8 mouse cellular contexts compared by ENCODE assay signal in genomic region chr3:145652322-145653131, GRCm38 (mm10). TPM values are rescaled to one million over a fixed set of nuclear protein-coding genes. Genes with fewer than 3 reads are reported as not detected.
DNase-seq lines count a peak whose midpoint lies in the region; ATAC-seq and TF ChIP-seq lines count a peak whose summit lies in the region.

No protein-coding gene starts in this region.

- TF ChIP-seq POLR2A in cerebellum, adult 2 months (IDR thresholded peaks at IDR 0.05; ENCODE audit: borderline replicate concordance, insufficient read depth, low read length): no peak

- ATAC-seq in embryonic facial prominence, embryonic 11.5 days (replicated peaks; ENCODE audit: insufficient number of reproducible peaks, low FRiP score, low TSS enrichment, low read depth): peak; percentile 1; the same call in 1 of the 2 replicates
- ATAC-seq in heart, embryonic 14.5 days (ENCODE audit: insufficient number of reproducible peaks, insufficient read depth, low FRiP score, low read depth): no peak
- ATAC-seq in limb, embryonic 11.5 days (ENCODE audit: insufficient number of reproducible peaks, low FRiP score, low TSS enrichment, low read depth): no peak
- no peak for ATAC-seq in midbrain, postnatal 0 days (ENCODE audit: low FRiP score)
- no peak for ATAC-seq in activated CD4-positive, CD25-positive, alpha-beta regulatory T cell, adult 4 months

- H3K9me3 ChIP-seq in embryonic facial prominence, embryonic 11.5 days (replicated peaks; ENCODE audit: control insufficient read depth, low read length): no peaks in the 10 kb centered on the region
- no peaks in the 10 kb centered on the region for H3K9me3 ChIP-seq in heart, embryonic 14.5 days (ENCODE audit: control insufficient read depth, low read length)
- H3K9me3 ChIP-seq in limb, embryonic 11.5 days (ENCODE audit: control insufficient read depth, low read length): no peaks in the 10 kb centered on the region
- no peaks in the 10 kb centered on the region for H3K9me3 ChIP-seq in midbrain, postnatal 0 days (ENCODE audit: low read length)

- DNase-seq in cerebellum, adult 2 months: no peak
- DNase-seq in cerebellum, adult 8-10 months: no peak
- DNase-seq in embryonic facial prominence, embryonic 11.5 days (ENCODE audit: low spot score): peak; percentile 41
- DNase-seq in limb, embryonic 11.5 days (ENCODE audit: low spot score): peak; percentile 52
- no peak for DNase-seq in midbrain, postnatal 0 days (ENCODE audit: low spot score)
- no peak for DNase-seq in layer of hippocampus, postnatal 14 days (ENCODE audit: low spot score in 2 of 2)

- H3K27ac ChIP-seq in cerebellum, adult 2 months (ENCODE audit: insufficient read depth, low read length): no peak overlapping the region
- H3K27ac ChIP-seq in embryonic facial prominence, embryonic 11.5 days (replicated peaks; ENCODE audit: low read depth, low read length): peak overlapping the region; percentile 59
- H3K27ac ChIP-seq in heart, embryonic 14.5 days (replicated peaks in 1 of 2; ENCODE audit: control insufficient read depth in 1 of 2, insufficient read depth in 1 of 2, low read depth in 2 of 2, low read length in 2 of 2): peak overlapping the region; percentile 91 to 96
- H3K27ac ChIP-seq in limb, embryonic 11.5 days (replicated peaks; ENCODE audit: low read depth, low read length): peak overlapping the region; percentile 48; the same call in 1 of the 2 replicates
- no peak overlapping the region for H3K27ac ChIP-seq in midbrain, postnatal 0 days (ENCODE audit: low read depth, low read length)

- no peak for TF ChIP-seq CTCF in cerebellum, adult 2 months (IDR thresholded peaks at IDR 0.05; ENCODE audit: borderline replicate concordance, insufficient read depth, low read depth, low read length)
- no peak for TF ChIP-seq CTCF in midbrain, postnatal 0 days (IDR thresholded peaks at IDR 0.05)

- WGBS in cerebellum, adult 2 months: 26% methylated on average over 20 of the region's 20 CpGs
- 4% methylated on average over 20 of the region's 20 CpGs for WGBS in embryonic facial prominence, embryonic 11.5 days
- WGBS in heart, embryonic 14.5 days: 6% methylated on average over 20 of the region's 20 CpGs
- WGBS in limb, embryonic 11.5 days: 5% methylated on average over 20 of the region's 20 CpGs
- WGBS in midbrain, postnatal 0 days: 15% methylated on average over 20 of the region's 20 CpGs

- peak overlapping the region; percentile 79 for H3K4me2 ChIP-seq in embryonic facial prominence, embryonic 11.5 days (ENCODE audit: low read depth, low read length)
- H3K4me2 ChIP-seq in heart, embryonic 14.5 days (ENCODE audit: low read length): peak overlapping the region; percentile 77
- H3K4me2 ChIP-seq in limb, embryonic 11.5 days (ENCODE audit: low read depth, severe bottlenecking): peak overlapping the region; percentile 80
- peak overlapping the region; percentile 69 for H3K4me2 ChIP-seq in midbrain, postnatal 0 days (ENCODE audit: low read depth, low read length, poor library complexity, severe bottlenecking)

- H3K4me1 ChIP-seq in cerebellum, adult 2 months (ENCODE audit: control insufficient read depth, insufficient read depth, low read length): 0 out of 2 replicates have a peak, but pooled peaks cover 4% of the 10 kb centered on the region
- H3K4me1 ChIP-seq in embryonic facial prominence, embryonic 11.5 days (ENCODE audit: control insufficient read depth, insufficient read depth, low read length): peaks cover 2% of the 10 kb centered on the region
- peaks cover 29 to 53% of the 10 kb centered on the region in 2 experiments for H3K4me1 ChIP-seq in heart, embryonic 14.5 days (ENCODE audit: control insufficient read depth in 2 of 2, insufficient read depth in 2 of 2, low read length in 2 of 2)
- H3K4me1 ChIP-seq in limb, embryonic 11.5 days (ENCODE audit: control insufficient read depth, insufficient read depth, low read length): peaks cover 25% of the 10 kb centered on the region
- H3K4me1 ChIP-seq in midbrain, postnatal 0 days (ENCODE audit: insufficient read depth, low read length): peaks cover 8% of the 10 kb centered on the region; the same call in 1 of the 2 replicates

- peak overlapping the region; percentile 6 for H3K4me3 ChIP-seq in cerebellum, adult 2 months (replicated peaks; ENCODE audit: insufficient read depth, low read depth, low read length)
- H3K4me3 ChIP-seq in embryonic facial prominence, embryonic 11.5 days (ENCODE audit: low read depth, low read length): peak overlapping the region; percentile 43
- H3K4me3 ChIP-seq in heart, embryonic 14.5 days (ENCODE audit: control insufficient read depth in 1 of 2, insufficient read depth in 1 of 2, low read depth in 1 of 2, low read length in 2 of 2): peak overlapping the region; percentile 69 to 78
- H3K4me3 ChIP-seq in limb, embryonic 11.5 days (ENCODE audit: low read depth, low read length): peak overlapping the region; percentile 39
- H3K4me3 ChIP-seq in midbrain, postnatal 0 days (ENCODE audit: low read depth, low read length): peak overlapping the region; percentile 37

- peak overlapping the region; percentile 74 for H3K9ac ChIP-seq in embryonic facial prominence, embryonic 11.5 days (replicated peaks; ENCODE audit: low read length)
- peak overlapping the region; percentile 94 for H3K9ac ChIP-seq in heart, embryonic 14.5 days (ENCODE audit: low read length)
- H3K9ac ChIP-seq in limb, embryonic 11.5 days (ENCODE audit: low read length): peak overlapping the region; percentile 74
- H3K9ac ChIP-seq in midbrain, postnatal 0 days (replicated peaks; ENCODE audit: low read length, poor library complexity, severe bottlenecking): 0 out of 2 replicates have a peak overlapping the region, but pooled peaks have one; percentile 37

- no peaks in the 10 kb centered on the region for H3K36me3 ChIP-seq in embryonic facial prominence, embryonic 11.5 days (replicated peaks; ENCODE audit: control insufficient read depth, insufficient read depth, low read depth, low read length)
- H3K36me3 ChIP-seq in heart, embryonic 14.5 days (ENCODE audit: control insufficient read depth, insufficient read depth, low read length): peaks cover 11% of the 10 kb centered on the region
- H3K36me3 ChIP-seq in limb, embryonic 11.5 days (ENCODE audit: control insufficient read depth, insufficient read depth, low read length): peaks cover 1% of the 10 kb centered on the region; the same call in 1 of the 2 replicates
- H3K36me3 ChIP-seq in midbrain, postnatal 0 days (ENCODE audit: insufficient read depth, low read length): no peaks in the 10 kb centered on the region

- H3K27me3 ChIP-seq in cerebellum, adult 2 months (ENCODE audit: control insufficient read depth, insufficient read depth, low read length): no peaks in the 10 kb centered on the region; the same call in 1 of the 2 replicates
- no peaks in the 10 kb centered on the region for H3K27me3 ChIP-seq in embryonic facial prominence, embryonic 11.5 days (ENCODE audit: control insufficient read depth, insufficient read depth, low read length)
- no peaks in the 10 kb centered on the region for H3K27me3 ChIP-seq in heart, embryonic 14.5 days (ENCODE audit: control insufficient read depth, insufficient read depth, low read length)
- no peaks in the 10 kb centered on the region for H3K27me3 ChIP-seq in limb, embryonic 11.5 days (ENCODE audit: control insufficient read depth, insufficient read depth, low read length)
- peaks cover 14% of the 10 kb centered on the region; the same call in 1 of the 2 replicates for H3K27me3 ChIP-seq in midbrain, postnatal 0 days (ENCODE audit: insufficient read depth, low read length)

RNA-seq across cellular contexts. Expression of gene Ccn1, which starts 2.7 kb away (rescaled TPM):
- polyA plus RNA-seq in cerebellum, adult 2 months (2012; rRNA removed): 2.8 TPM in 2 replicates
- polyA plus RNA-seq in embryonic facial prominence, embryonic 11.5 days (2014; fragmentation: Nextera tagmentation; extraction: Ambion mirVana): 28.9 and 29.6 TPM in 2 replicates
- 29.4 and 42.7 TPM in 2 replicates for polyA plus RNA-seq in heart, embryonic 14.5 days (2014; fragmentation: Nextera tagmentation; extraction: Ambion mirVana)
- 26.4 and 29.8 TPM in 2 replicates for polyA plus RNA-seq in limb, embryonic 11.5 days (2014; fragmentation: Nextera tagmentation; extraction: Ambion mirVana)
- total RNA-seq in midbrain, postnatal 0 days (2014; rRNA removed): 3.8 and 4.9 TPM in 2 replicates
- polyA plus RNA-seq in midbrain, postnatal 0 days (2015; fragmentation: Nextera tagmentation; extraction: Ambion mirVana): 5.3 and 5.6 TPM in 2 replicates
- not detected for polyA plus RNA-seq in activated CD4-positive, CD25-positive, alpha-beta regulatory T cell, adult 4 months (2017; shearing (Covaris generic))
- 1 to 10 TPM; 7.8 TPM for total RNA-seq in layer of hippocampus, postnatal 14 days (2021)

Comparison
In these comparisons a context has a peak if more than half of its experiments do, and no peak if none do; other contexts are left out.
1. DNase-seq: peak in embryonic facial prominence, embryonic 11.5 days (single experiment) and limb, embryonic 11.5 days (single experiment); none in cerebellum, adult 2 months (0 of 2), cerebellum, adult 8-10 months (single experiment), midbrain, postnatal 0 days (single experiment) and layer of hippocampus, postnatal 14 days (0 of 2).
2. H3K27ac ChIP-seq: peak in embryonic facial prominence, embryonic 11.5 days (single experiment), heart, embryonic 14.5 days (2 of 2) and limb, embryonic 11.5 days (single experiment); none in cerebellum, adult 2 months (single experiment) and midbrain, postnatal 0 days (single experiment).
3. H3K4me3 ChIP-seq: peak in every context shown above with its lines; median percentile 74 in heart, embryonic 14.5 days; 43 in embryonic facial prominence, embryonic 11.5 days; 39 in limb, embryonic 11.5 days; 37 in midbrain, postnatal 0 days; 6 in cerebellum, adult 2 months.
4. H3K9ac ChIP-seq: peak in every context shown above with its lines; median percentile 94 in heart, embryonic 14.5 days; 74 in embryonic facial prominence, embryonic 11.5 days; 74 in limb, embryonic 11.5 days; 37 in midbrain, postnatal 0 days.
5. Peak in every context shown above with its lines, with median percentiles within 50 percentile points of each other: H3K4me2 ChIP-seq.